Mouse (Mus musculus) ES-E14 (cell line): Measurements from ENCODE around the gene Emp1.

Experiments
- HCFC1 ChIP-seq: IDR thresholded peaks from 2 replicates; pipeline ENCODE4 v1.6.1; 2012; ENCODE audit warnings: low read length, inconsistent platforms, borderline replicate concordance; ENCODE audit not compliant: insufficient read depth
- ZC3H11A ChIP-seq: IDR thresholded peaks from 2 replicates; pipeline ENCODE4 v1.6.1; 2012; ENCODE audit warnings: low read depth, mild to moderate bottlenecking, inconsistent platforms, low read length, borderline replicate concordance

GRCm38 (mm10) chr6:135398801-135399200 is 36.5 kb downstream of the Emp1 start:
- no peak for TF ChIP-seq ZC3H11A
- no peak for TF ChIP-seq HCFC1
